Mouse (Mus musculus) liver, embryonic 13.5 days (tissue): ENCODE results near the gene Ntn4. TPM values are rescaled to one million over a fixed set of nuclear protein-coding genes. Genes with fewer than 3 reads are reported as not detected.

Experiments
- ATAC-seq: fragments of 200-750 bp; cut with Nextera tagmentation; 2 replicates; pipeline ENCODE4 v1.8.0; 2017; ENCODE audit warnings: low read depth, mild to moderate bottlenecking, moderate number of reproducible peaks, moderate library complexity
- DNase-seq: peaks from one replicate; pipeline ENCODE4 v3.0.0; 2022
- H3K27ac ChIP-seq: fragments of 300-500 bp; sonication (generic); 2 replicates; pipeline ENCODE4 v1.5.1; 2015; ENCODE audit warnings: moderate library complexity, mild to moderate bottlenecking, inconsistent platforms
- H3K27me3 ChIP-seq: fragments of 300-500 bp; sonication (generic); 2 replicates; pipeline ENCODE4 v1.6.1; 2015; ENCODE audit warnings: mild to moderate bottlenecking, inconsistent platforms
- H3K36me3 ChIP-seq: fragments of 300-500 bp; sonication (generic); 2 replicates; pipeline ENCODE4 v1.6.1; 2015; ENCODE audit warnings: mild to moderate bottlenecking, inconsistent platforms
- H3K4me1 ChIP-seq: fragments of 300-500 bp; sonication (generic); replicated peaks from 2 replicates; pipeline ENCODE4 v1.6.1; 2015; ENCODE audit warnings: inconsistent platforms
- H3K4me2 ChIP-seq: fragments of 300-500 bp; sonication (generic); 2 replicates; pipeline ENCODE4 v1.6.1; 2015; ENCODE audit warnings: inconsistent platforms, mild to moderate bottlenecking, moderate library complexity
- H3K4me3 ChIP-seq: fragments of 300-500 bp; sonication (generic); replicated peaks from 2 replicates; pipeline ENCODE4 v1.5.1; 2015; ENCODE audit warnings: mild to moderate bottlenecking, inconsistent platforms
- H3K9ac ChIP-seq: fragments of 300-500 bp; sonication (generic); 2 replicates; pipeline ENCODE4 v1.6.1; 2015; ENCODE audit warnings: mild to moderate bottlenecking, inconsistent platforms
- H3K9me3 ChIP-seq: fragments of 300-500 bp; sonication (generic); replicated peaks from 2 replicates; pipeline ENCODE4 v1.6.1; 2016; ENCODE audit warnings: inconsistent platforms
- WGBS: fragments of 180-500 bp; shearing (Covaris S2); methylation state at CpG from one replicate; pipeline ENCODE4 v1.1.7; 2015; ENCODE audit not compliant: insufficient replicate concordance; 5-methylcytosine and 5-hydroxymethylcytosine counted together
- polyA plus RNA-seq: library from polyadenylated mRNA; unstranded; fragments of >200 nt; fragmentation: Nextera tagmentation; extraction: Ambion mirVana; gene quantifications from 2 replicates; pipeline ENCODE4 v1.2.1, GENCODE M21; 2015

Gene Ntn4
- polyA plus RNA-seq, 1 experiment from 2014 or later, result 0.20 TPM

DNA sequence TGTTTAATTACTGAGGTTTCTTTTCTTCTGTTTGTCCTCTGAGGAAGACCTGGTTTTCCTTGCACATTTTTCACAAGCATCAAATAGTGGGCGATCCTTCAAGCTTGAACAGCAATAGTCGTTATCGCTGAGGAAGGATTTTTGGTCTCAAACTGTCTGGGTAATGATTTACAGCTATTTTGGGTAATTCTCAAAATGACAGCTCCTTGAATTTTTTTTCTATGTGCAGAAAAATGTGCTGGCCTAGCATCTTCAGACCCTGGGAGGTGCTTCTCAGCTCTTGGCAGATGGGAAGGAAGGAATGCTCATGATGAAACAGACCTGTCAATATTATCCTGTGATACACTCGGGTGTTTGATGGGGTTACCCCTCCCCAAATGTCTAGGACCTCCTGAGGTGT is 63.5 kb downstream of the Ntn4 start:
- H3K4me3 ChIP-seq, result no peak overlapping the region
- no peak overlapping the region for H3K27ac ChIP-seq
- no peak overlapping the region for H3K9ac ChIP-seq
- H3K36me3 ChIP-seq, result no peaks in the 10 kb centered on the region
- H3K4me2 ChIP-seq, result no peak overlapping the region
- peaks cover 52% of the 10 kb centered on the region for H3K4me1 ChIP-seq
- 80% methylated on average over 4 of the region's 4 CpGs for WGBS
- DNase-seq, result no peak
- no peak for ATAC-seq
- H3K9me3 ChIP-seq, result no peaks in the 10 kb centered on the region
- no peaks in the 10 kb centered on the region for H3K27me3 ChIP-seq

DNA sequence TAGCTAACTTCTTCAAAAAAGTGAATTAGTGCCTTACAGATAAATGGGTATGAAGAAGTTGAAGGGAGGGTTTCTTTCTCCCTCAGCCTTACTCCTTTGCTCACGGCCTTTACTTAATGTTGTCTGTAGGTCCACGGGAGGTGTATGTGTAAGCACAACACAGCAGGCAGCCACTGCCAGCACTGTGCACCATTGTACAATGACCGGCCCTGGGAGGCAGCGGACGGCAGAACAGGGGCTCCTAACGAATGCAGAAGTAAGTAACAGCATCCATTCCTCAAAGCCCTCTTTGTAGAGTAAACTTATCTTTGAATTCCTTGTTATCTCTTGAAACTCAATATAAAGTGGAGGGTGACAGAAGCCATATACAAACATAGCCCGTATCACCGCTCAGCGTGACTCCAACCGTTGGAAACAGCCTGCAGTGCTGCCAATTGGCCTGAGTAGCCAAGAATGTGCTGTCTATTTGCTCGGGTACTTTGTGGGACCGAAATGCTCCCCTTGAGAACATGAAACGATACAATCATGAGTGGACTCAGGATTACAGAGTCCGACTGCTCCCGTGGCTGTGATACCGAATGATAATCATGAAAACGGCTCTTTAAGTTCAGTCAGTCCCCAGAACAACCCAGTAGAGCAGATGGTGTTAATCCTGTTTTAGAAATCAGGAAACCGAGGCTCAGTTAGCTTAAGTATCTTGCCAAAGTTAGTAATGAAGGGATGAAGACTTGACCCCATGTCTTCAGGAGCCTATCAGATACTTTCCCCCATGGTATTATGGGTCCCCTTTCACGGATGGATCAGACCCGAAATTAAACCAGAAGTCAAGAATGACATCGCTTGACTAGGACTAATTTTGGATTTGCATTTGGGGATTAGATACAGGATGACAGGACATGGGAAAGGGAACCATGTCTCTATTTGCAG is 66.9 kb downstream of the Ntn4 start:
- no peak overlapping the region; the same call in 1 of the 2 replicates for H3K9ac ChIP-seq
- 0 out of 2 replicates have a peak, but pooled peaks cover 10% of the 10 kb centered on the region for H3K36me3 ChIP-seq
- ATAC-seq, result no peak
- H3K4me2 ChIP-seq, result no peak overlapping the region
- 72% methylated on average over 21 of the region's 21 CpGs for WGBS
- no peaks in the 10 kb centered on the region for H3K27me3 ChIP-seq
- DNase-seq, result no peak
- H3K9me3 ChIP-seq, result no peaks in the 10 kb centered on the region
- H3K4me1 ChIP-seq, result peaks cover 28% of the 10 kb centered on the region
- H3K4me3 ChIP-seq, result no peak overlapping the region
- H3K27ac ChIP-seq, result peak overlapping the region; percentile 29; the same call in 1 of the 2 replicates

DNA sequence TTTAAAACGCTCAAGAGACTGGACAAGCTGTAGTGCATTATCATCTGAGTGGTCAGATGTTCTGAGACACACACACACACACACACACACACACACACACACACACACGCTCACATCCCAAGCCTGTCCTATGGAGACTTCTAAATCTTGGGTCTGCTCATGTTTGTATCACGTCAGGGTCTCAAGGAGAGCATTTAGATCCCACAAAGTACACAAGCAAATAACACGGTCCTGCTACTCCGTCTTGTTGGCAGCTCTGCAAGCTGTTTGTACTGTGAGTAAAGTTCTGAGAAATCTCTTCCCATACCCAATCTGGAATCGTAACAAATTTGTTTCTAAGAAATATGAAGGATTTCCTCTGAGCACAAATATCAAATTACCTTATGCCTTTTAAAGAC is 67.6 kb downstream of the Ntn4 start:
- no peaks in the 10 kb centered on the region for H3K27me3 ChIP-seq
- no peak overlapping the region for H3K4me3 ChIP-seq
- DNase-seq (no peak), ATAC-seq (no peak)
- H3K4me2 ChIP-seq, result no peak overlapping the region
- H3K4me1 ChIP-seq, result peaks cover 26% of the 10 kb centered on the region
- WGBS, result 35% methylated on average over 6 of the region's 6 CpGs
- H3K36me3 ChIP-seq, result 0 out of 2 replicates have a peak, but pooled peaks cover 10% of the 10 kb centered on the region
- H3K27ac ChIP-seq, result peak overlapping the region; percentile 61
- no peaks in the 10 kb centered on the region for H3K9me3 ChIP-seq
- no peak overlapping the region for H3K9ac ChIP-seq

DNA sequence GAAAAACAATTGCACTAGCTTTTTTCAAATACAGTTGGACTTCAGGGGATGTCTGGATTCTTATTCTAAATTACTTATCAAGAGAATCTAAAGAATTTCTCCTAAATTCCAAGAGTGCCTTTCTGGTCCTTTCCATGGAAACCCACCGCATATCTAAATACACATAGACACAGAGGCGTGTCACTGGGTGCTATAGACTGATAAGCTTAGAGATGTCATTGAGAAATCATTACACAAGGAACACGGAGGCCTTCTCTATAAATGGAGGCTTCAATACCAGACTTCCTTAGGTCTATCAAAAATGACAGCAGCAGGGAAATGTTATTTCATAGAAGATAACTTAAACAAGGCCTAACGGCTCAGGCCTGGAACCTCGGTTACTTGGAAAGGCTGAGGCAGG is 68.0 kb downstream of the Ntn4 start:
- 0 out of 2 replicates have a peak, but pooled peaks cover 10% of the 10 kb centered on the region for H3K36me3 ChIP-seq
- H3K4me1 ChIP-seq, result peaks cover 26% of the 10 kb centered on the region
- DNase-seq (peak; percentile 18), ATAC-seq (peak; percentile 92)
- WGBS, result 22% methylated on average over 5 of the region's 5 CpGs
- peak overlapping the region; percentile 24; the same call in 1 of the 2 replicates for H3K4me2 ChIP-seq
- peak overlapping the region; percentile 70 for H3K27ac ChIP-seq
- H3K4me3 ChIP-seq, result no peak overlapping the region
- no peak overlapping the region for H3K9ac ChIP-seq
- no peaks in the 10 kb centered on the region for H3K27me3 ChIP-seq
- H3K9me3 ChIP-seq, result no peaks in the 10 kb centered on the region

DNA sequence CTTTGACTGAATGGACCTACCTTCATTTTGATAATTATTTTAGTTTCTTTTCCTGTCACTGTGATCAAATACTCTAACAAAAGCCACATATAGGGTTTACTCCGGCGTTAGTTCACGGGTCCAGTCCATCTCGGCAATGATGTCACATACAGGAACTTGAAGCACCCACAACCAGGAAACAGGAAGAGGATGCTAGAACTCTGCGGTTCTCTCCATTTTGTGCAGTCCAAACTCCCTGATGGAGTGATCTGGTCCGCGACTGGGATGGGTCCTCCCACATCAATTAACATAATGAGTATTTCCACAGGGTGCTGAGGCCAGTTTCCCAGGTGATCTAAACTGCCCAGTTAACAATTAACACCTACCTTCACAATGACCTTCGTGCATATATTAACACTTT is 69.1 kb downstream of the Ntn4 start:
- Histone ChIP-seq H3K9ac (no peak overlapping the region), H3K36me3 (0 out of 2 replicates have a peak, but pooled peaks cover 10% of the 10 kb centered on the region), H3K4me3 (no peak overlapping the region), H3K27ac (0 out of 2 replicates have a peak overlapping the region, but pooled peaks have one; percentile 70), H3K9me3 (no peaks in the 10 kb centered on the region), H3K4me2 (no peak overlapping the region), H3K27me3 (no peaks in the 10 kb centered on the region), H3K4me1 (peaks cover 26% of the 10 kb centered on the region)
- DNase-seq (no peak), ATAC-seq (no peak)
- 61% methylated on average over 8 of the region's 8 CpGs for WGBS

DNA sequence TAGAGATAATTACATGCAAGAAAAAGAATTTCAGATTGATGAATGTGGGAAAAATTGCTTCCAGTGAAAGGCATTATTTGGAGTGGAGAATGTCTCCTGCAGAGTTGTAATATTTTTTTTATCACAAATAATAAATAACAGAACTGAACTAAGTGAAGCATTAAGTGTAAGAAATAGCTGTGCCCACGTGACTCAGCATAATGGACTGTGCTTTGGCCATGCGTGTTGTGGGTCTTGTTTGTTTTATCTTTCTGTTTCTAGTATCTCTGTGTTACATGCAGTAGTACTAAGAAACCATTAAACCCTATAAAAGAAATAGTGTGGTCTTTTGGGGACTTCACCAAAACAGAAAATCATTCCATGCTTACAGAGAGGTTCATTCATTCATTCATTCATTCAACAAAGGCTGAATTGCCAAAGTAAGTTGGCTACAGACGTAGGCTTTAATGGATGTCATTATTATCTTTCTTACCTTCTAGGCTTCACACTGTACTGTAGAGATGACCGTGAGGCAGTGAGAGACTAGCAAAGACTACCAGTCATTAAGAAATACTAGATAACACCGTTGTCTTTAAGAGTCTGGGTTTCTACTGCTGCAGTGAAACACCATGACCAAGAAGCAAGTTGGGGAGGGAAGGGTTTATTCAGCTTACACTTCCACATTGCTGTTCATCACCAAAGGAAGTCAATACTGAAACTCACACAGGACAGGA is 81.3 kb downstream of the Ntn4 start:
- 37% methylated on average over 5 of the region's 5 CpGs for WGBS
- Histone ChIP-seq H3K4me2 (no peak overlapping the region), H3K9me3 (no peaks in the 10 kb centered on the region), H3K36me3 (no peaks in the 10 kb centered on the region), H3K4me3 (no peak overlapping the region), H3K9ac (no peak overlapping the region), H3K27me3 (no peaks in the 10 kb centered on the region), H3K4me1 (peaks cover 33% of the 10 kb centered on the region), H3K27ac (peak overlapping the region; percentile 61)
- ATAC-seq, result peak; percentile 74
- DNase-seq, result no peak

DNA sequence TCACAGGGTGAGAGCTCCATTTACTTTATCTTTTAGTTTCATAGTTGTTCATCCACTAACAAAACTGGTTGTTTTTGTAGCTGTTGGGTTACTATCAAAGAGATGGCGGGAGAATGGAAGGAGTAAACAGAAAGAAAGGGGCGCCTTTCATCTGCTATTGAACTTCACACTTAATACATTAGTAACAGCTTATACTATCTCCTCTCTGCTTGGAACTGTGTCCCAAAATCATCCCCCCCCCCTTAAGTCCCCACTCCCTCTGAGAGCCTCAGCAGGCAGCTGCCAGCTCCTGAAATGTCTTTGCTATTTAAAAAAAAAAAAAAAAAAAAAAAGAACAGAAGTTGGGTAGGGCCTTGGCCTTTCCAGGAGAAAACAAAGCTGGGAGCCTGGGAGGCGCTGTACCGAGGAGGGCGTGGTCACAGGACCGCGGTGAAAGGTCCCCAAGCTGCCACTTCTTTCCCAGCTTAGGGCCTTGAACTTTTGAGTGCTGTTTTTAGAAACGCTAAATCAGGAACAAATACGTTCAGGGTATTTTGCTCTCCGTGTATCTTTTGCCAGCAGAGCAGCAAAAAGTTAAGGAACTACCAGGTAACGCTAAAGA is 83.6 kb downstream of the Ntn4 start:
- Histone ChIP-seq H3K27ac (peak overlapping the region; percentile 1; the same call in 1 of the 2 replicates), H3K9me3 (no peaks in the 10 kb centered on the region), H3K4me3 (no peak overlapping the region), H3K4me1 (peaks cover 33% of the 10 kb centered on the region), H3K36me3 (no peaks in the 10 kb centered on the region), H3K27me3 (no peaks in the 10 kb centered on the region), H3K9ac (no peak overlapping the region), H3K4me2 (peak overlapping the region; percentile 28)
- DNase-seq (no peak), ATAC-seq (no peak)
- WGBS, result 11% methylated on average over 11 of the region's 11 CpGs

DNA sequence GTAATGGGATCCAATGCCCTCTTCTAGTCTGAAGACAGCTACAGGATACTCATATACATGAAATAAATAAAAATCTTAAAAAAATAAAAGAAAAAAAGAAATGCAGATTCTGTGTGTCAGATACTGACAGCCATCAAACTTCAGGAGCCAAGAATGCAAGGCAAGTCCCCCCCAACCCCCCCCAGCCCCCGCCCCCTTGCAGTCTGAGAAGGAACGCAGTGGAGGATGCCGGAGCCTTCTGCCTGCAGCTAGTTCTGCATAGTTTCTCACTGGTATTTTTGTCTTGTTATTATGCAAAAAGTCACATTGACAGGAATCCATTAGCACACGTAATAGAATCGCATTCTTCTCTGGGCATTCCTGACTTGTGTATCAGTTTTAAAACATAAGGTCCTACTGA is 87.7 kb downstream of the Ntn4 start:
- peaks cover 45% of the 10 kb centered on the region for H3K4me1 ChIP-seq
- H3K27me3 ChIP-seq, result no peaks in the 10 kb centered on the region
- no peak for DNase-seq
- no peak overlapping the region for H3K4me2 ChIP-seq
- H3K9ac ChIP-seq, result no peak overlapping the region
- H3K9me3 ChIP-seq, result no peaks in the 10 kb centered on the region
- ATAC-seq, result no peak
- no peaks in the 10 kb centered on the region for H3K36me3 ChIP-seq
- H3K27ac ChIP-seq, result no peak overlapping the region
- H3K4me3 ChIP-seq, result no peak overlapping the region
- 74% methylated on average over 5 of the region's 5 CpGs for WGBS

DNA sequence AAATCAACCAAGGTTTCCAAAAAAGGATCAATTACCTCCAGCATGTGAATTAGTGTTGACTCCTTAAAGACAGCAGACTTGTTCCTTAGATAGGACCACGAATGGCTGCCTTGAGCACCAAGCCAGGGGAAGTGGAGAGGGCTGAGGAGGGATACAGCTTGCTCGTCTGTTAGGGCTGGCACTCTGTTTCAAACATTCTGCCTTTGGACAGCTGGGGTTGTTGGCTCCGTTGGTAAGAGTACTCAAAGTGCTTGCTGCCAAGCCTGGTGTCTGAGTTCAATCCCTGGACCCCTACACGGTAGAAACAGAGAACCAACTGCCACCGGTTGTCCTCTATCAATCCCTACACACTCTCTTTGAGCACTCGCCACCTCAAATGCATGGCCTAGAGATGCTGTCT is 90.0 kb downstream of the Ntn4 start:
- no peaks in the 10 kb centered on the region for H3K36me3 ChIP-seq
- peak overlapping the region; percentile 77 for H3K27ac ChIP-seq
- ATAC-seq, result no peak
- DNase-seq, result no peak
- WGBS, result 45% methylated on average over 6 of the region's 6 CpGs
- no peaks in the 10 kb centered on the region for H3K9me3 ChIP-seq
- no peaks in the 10 kb centered on the region for H3K27me3 ChIP-seq
- no peak overlapping the region for H3K4me2 ChIP-seq
- H3K9ac ChIP-seq, result no peak overlapping the region
- peaks cover 38% of the 10 kb centered on the region for H3K4me1 ChIP-seq
- no peak overlapping the region for H3K4me3 ChIP-seq

DNA sequence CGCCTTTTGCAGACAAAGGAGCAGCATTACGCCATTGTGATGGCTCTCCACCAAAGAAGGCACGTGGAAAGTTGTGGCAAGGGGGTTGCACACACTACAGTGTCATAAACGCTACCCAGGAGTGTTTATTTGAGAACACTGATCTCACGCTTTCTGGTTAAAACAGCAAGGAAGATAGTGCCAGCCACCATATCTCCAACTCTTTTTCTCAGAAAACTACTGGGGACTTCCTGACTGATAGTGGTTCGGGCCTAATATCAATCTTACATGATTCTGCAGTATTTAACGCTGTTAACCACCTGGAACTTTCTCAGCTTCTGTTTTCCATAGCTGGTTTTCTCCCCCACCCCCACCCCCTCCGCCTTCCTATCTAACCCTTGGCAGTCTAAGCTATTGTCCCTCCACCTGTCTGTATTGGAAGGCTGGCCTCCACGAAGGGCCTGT is 90.8 kb downstream of the Ntn4 start:
- peaks cover 38% of the 10 kb centered on the region for H3K4me1 ChIP-seq
- no peak for DNase-seq

DNA sequence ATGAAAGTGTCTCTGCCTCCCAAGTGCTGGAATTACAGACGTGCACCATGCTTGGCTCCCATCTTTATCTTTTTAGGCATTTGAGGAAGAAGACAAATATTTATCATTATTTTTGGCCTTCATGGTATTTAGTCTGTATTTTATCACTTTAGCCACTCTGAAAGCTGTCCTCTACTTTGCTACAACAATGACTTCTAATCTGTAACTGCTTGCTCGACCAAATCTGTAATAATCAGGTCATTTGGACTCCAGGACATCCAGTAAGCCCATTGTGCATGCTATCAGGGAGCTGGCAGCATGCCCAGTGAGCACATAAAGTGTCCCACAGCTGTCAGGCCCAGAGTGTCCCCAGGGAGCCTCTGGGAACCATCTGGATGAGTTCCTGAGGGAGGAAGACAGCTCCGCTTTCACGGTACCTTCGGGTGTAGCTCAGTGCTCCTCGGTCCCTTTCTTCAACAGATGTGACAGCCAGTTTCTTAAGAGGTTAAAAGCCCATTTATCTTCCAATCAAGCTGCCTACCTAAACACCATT is 95.7 kb downstream of the Ntn4 start:
- Histone ChIP-seq H3K9ac (no peak overlapping the region), H3K4me3 (no peak overlapping the region), H3K9me3 (no peaks in the 10 kb centered on the region), H3K4me1 (peaks cover 27% of the 10 kb centered on the region), H3K27me3 (no peaks in the 10 kb centered on the region), H3K27ac (no peak overlapping the region), H3K4me2 (no peak overlapping the region), H3K36me3 (no peaks in the 10 kb centered on the region)
- ATAC-seq (no peak), DNase-seq (no peak)
- WGBS, result 72% methylated on average over 6 of the region's 6 CpGs

More for the DNA sequence above, 90.8 kb downstream of the Ntn4 start:
- Histone ChIP-seq H3K9me3 (no peaks in the 10 kb centered on the region), H3K27ac (peak overlapping the region; percentile 77), H3K9ac (0 out of 2 replicates have a peak overlapping the region, but pooled peaks have one; percentile 7), H3K4me2 (peak overlapping the region; percentile 7; the same call in 1 of the 2 replicates), H3K36me3 (no peaks in the 10 kb centered on the region), H3K4me3 (no peak overlapping the region), H3K27me3 (no peaks in the 10 kb centered on the region)
- peak; percentile 92 for ATAC-seq
- WGBS, result 21% methylated on average over 9 of the region's 9 CpGs
